Mouse (Mus musculus) frontal cortex, postnatal 25 days (tissue): ENCODE results near the gene Gm28635.

ENCODE experiments used
- DNase-seq, 2 experiments: peaks; one replicate each; pipeline ENCODE4 v3.0.0; 2022; ENCODE audit warnings: low spot score in 2 of 2

Gene Gm28635

DNA sequence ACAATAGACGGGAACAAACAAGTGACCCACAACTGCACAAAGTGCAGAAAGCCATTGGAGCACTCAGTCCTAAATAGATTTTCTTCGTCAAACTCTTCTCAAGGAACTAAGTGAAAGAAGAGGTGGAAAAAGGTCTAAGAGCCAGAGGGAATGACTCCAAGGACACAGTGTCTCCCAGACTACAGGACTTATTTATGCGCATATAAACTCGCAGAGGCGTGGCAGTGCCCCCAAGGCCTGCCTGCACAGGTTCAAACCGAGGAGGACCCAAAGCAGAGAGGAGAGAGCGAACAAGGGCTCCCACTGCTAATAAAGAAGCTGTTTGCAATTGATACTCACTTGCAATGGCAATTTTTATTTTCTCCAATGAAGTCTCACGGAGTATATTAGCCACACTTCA is 92.1 kb downstream of the Gm28635 start:
- DNase-seq: no peak

DNA sequence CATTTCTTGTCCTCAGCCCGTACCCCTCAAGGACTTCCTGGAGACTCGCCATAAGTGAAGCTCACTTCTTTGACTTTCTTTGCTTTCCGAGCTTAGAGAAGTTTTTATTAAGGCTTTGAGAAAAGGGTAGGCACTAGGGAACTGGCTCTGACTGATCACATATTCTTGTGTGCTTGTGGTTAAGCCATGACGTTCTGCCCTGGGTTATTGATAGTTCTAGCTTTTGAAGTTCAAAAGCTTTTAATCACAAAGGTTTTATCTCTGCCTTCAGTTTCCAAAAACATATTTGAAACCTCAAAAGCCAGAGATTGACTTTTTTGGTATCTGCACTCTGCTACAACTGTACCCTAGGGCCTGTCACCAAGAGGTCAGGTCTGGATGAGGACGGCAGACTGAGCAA is 95.6 kb downstream of the Gm28635 start:
- no peak for DNase-seq

DNA sequence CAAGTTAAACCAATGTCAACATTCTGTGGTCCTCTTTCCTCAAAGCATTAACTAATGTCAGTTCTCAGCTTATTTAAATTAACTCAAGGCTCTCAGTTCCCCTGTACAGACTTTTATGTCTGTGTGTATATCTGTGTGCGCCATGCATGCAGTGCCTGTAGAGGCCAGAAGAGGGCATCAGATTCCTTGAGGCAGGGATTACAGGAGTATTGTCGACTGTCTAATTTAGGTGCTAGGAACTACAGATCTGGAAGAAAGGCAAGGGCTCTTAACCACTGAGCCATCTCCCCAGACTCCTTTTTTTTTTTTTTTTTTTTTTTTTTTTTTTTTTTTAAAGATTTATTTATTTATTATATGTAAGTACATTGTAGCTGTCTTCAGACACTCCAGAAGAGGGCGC is 96.6 kb downstream of the Gm28635 start:
- no peak for DNase-seq

DNA sequence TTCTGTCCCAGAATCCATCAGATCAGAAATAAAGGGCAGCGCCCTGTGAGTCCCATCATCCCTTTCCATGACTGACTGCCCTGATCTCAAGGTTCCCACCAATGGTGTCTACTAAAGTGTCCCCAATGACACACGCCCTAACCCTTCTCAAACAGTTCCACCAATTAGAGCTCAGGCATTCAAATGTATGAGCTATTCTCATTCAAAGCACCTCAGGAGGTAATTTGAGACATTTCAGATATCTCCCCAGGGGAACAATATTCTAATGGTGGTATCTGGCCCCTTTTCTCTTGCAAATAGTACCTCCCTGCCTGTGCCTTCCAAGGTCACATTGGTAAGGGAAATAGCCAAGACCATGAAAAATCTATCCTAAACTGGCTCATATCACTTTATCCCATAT is 98.5 kb downstream of the Gm28635 start:
- no peak for DNase-seq

DNA sequence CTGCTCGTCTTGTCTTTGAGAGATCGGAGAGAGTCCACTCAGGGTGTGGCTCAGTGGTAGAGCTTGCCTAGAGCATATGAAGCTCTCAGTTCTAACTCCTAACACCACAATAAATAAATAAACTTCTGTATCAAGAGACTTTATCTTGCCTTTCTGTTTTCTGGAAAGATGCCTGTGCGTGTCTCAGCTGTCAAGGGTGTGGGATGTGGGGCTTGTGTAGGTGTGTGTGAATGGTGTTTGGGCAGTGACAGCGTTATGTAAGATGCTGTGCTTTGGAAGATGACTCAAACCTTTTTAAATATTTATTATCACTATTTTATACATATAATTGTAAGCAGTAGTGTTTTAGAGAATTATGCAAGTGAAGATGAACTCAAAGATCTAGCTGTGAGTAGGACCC is 103.7 kb downstream of the Gm28635 start:
- no peak for DNase-seq

DNA sequence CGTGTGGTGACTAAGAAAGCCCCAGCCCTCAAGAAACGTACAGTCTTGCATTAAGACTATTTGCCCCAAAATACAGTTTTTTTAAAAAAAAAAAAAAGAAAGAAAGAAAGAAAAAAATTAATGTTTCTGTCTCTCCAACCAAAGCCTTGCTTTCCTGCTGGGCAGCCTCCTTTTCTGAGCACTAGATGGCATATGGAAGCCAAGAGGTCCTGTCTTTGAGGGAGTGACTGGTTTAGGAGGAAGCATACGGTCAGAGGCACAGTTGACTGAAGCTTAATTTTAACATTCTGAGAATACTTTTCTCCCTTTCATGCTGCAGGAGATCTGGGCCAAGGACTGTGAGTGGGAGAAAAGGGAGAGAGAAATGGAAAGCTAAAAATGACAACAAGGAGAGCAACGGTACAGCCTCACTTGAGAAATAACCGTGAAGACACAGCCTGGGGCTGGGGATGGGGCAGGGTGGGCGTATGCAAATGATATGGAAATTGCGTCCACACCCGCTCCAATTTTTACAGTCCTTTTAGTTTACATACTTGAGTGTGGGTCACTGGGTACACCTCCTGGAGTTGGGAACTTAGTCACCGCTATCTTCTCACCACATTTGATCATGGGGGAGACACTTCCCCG is 120.8 kb downstream of the Gm28635 start:
- no peak for DNase-seq
